Mouse (Mus musculus) splenic B cell, adult 2 months (primary cell): Measurements from ENCODE around the gene Pqlc2.
A peak's percentile ranks its signal among the peaks of the same experiment; 100 is the strongest.

Experiments
- DNase-seq: peaks from one replicate; pipeline ENCODE4 v3.0.0-alpha.2; 2011; ENCODE audit warnings: low read depth, low spot score
- H3K27me3 ChIP-seq: 2 replicates; pipeline ENCODE4 v1.6.1; 2012; ENCODE audit warnings: mild to moderate bottlenecking, low read length, moderate library complexity, mixed read lengths; ENCODE audit not compliant: control insufficient read depth, poor library complexity, insufficient read depth, severe bottlenecking
- H3K36me3 ChIP-seq: 2 replicates; pipeline ENCODE4 v1.6.1; 2012; ENCODE audit warnings: mild to moderate bottlenecking, low read length, moderate library complexity, mixed read lengths; ENCODE audit not compliant: control insufficient read depth, poor library complexity, insufficient read depth, severe bottlenecking

Pqlc2 gene

DNA sequence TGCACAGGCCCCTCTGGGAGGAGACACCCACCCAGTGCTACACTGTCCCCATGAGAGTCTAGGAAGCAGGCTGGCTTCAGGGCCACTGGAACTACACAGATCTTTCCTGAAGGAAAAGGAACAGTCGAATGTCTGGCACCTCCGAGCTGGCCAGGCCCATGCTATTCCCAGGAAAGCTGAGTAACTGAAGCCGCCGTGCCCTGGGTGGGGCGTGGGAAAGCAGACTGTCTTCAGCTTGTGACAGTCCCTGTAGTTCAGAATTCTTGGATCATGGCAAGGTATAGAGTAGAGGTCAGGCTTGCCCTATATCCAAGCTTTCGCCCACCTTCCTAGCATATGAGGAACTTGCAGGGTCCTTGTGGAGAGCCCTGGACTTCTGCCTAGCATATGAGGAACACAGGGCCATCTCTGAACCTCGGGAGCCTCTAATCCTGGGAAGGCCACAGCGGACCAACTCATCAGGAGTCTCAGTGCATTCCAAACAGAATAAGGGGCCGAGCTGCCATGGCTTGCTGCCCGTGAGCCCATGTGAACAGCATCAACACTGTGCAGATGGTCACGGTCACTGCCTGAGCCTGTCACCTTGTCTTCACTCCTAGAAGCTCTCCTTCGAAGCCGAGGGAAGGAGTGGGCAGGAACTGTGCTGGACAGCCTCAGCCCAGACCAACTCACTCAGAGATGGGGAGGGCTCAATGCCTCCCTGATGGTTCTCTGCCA, 44.6 kb downstream of the Pqlc2 start:
- no peak for DNase-seq
- peaks cover 12% of the 10 kb centered on the region for H3K36me3 ChIP-seq
- H3K27me3 ChIP-seq, result no peaks in the 10 kb centered on the region

GRCm38 (mm10) chr4:139262981-139263380, 47.5 kb downstream of the Pqlc2 start:
- DNase-seq, result no peak
- Histone ChIP-seq H3K36me3 (peaks cover 12% of the 10 kb centered on the region), H3K27me3 (no peaks in the 10 kb centered on the region)

DNA sequence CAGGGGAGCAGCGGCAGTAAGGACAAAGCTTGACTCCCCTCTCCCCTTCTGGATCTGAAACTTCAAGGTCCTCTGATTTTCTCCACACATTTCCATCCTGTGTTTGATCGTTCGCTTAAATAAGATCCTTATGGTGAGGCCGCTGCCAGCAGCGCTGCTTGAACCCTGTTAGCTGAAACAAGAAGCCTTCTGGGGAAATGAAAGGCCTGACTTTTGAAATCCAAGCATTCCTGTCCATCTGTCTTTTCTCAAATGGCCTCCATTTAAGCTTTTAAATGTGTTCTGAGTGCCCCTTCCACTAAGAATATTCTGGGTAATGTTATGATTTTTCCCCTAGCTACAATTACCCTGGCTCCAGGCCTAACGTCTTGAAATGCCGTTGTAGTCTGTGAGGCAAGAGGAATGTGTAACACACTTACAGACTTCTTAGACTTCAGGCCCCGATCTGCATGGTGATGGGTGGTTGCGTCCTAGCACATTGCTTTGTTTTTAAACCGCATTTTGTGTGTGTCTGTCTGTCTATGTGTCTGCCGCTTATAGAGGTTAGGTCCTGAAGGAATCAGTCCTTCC, 51.1 kb downstream of the Pqlc2 start:
- peaks cover 14% of the 10 kb centered on the region for H3K36me3 ChIP-seq
- H3K27me3 ChIP-seq, result no peaks in the 10 kb centered on the region
- DNase-seq, result no peak

DNA sequence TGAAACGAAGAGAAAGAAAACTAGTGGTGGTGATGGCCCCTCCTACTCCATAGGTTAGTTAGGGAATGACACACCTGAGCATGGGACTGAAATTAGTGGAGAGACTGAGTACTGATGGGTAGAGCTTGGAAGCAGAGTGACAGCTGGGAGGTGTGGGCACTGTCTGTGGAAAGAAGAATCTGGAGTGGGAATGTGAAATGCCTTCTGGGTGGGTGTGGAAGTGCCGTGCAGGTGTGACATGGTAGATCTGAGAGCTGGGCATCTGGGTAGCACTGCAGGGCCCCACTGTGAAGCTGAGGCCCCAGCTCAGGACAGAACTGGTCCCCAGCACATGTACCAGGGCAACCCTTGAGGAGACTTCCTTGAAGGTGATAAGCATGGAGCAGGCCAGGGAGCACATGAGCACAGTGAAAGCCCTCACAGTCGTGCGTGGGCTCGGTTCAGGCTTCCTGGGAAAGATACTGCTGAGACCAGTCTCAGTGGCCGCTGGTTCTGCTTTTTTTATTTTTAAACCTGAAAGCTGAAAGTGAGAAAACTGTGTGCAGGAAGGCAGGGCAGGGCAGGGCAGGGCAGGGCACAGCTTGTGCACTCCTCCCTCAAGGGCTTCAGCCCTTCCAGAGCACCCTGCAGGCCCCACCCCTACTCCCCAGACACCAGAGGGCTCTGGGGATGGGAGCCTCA, 51.7 kb downstream of the Pqlc2 start:
- DNase-seq, result peak; percentile 62
- H3K27me3 ChIP-seq, result no peaks in the 10 kb centered on the region
- H3K36me3 ChIP-seq, result peaks cover 12% of the 10 kb centered on the region

GRCm38 (mm10) chr4:139256708-139257107, 53.8 kb downstream of the Pqlc2 start:
- no peak for DNase-seq
- Histone ChIP-seq H3K27me3 (no peaks in the 10 kb centered on the region), H3K36me3 (peaks cover 2% of the 10 kb centered on the region)

DNA sequence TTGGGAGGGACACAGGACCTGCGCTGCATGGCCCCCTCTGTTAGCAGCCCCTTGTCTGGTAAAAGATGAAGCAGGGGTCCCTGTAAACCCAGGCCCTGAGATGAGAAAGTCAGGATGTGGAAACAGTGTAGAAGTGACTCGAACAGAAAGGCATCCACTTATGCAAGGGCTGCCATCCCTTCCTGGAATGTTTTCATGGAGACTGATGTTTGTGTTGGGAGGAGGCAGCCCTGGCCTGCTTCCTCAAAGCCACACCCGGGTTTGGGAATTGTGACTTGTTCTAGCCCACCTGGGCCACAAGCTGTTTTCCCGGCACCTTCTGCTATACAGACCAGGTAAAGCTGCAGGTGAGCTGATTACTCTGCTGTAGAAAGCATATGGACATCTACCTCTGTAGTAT, 54.4 kb downstream of the Pqlc2 start:
- no peak for DNase-seq
- H3K27me3 ChIP-seq, result no peaks in the 10 kb centered on the region
- H3K36me3 ChIP-seq, result peaks cover 2% of the 10 kb centered on the region

DNA sequence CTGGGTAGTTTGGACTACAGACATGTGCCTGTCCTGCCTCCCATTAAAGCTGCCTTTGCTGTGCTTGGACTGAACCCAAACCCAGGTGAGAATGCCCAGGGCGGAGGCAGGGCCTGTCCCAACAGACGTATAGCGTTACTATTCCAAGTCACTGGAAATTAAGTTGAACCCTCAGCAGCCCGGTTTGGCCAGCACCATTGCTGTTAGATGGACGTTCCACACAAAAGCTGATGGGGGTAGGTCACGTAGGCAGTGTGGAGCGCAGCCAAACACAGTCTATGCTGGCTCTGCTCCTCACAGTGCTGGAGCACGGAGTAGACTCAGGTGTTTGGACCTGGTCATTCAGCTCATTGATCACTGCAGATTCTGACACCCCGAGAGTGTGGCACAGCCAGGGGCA, 57.3 kb downstream of the Pqlc2 start:
- DNase-seq, result no peak
- Histone ChIP-seq H3K36me3 (peaks cover 2% of the 10 kb centered on the region), H3K27me3 (no peaks in the 10 kb centered on the region)

GRCm38 (mm10) chr4:139252051-139252760, 58.3 kb downstream of the Pqlc2 start:
- peak; percentile 84 for DNase-seq
- no peaks in the 10 kb centered on the region for H3K27me3 ChIP-seq
- H3K36me3 ChIP-seq, result no peaks in the 10 kb centered on the region; the same call in 1 of the 2 replicates

DNA sequence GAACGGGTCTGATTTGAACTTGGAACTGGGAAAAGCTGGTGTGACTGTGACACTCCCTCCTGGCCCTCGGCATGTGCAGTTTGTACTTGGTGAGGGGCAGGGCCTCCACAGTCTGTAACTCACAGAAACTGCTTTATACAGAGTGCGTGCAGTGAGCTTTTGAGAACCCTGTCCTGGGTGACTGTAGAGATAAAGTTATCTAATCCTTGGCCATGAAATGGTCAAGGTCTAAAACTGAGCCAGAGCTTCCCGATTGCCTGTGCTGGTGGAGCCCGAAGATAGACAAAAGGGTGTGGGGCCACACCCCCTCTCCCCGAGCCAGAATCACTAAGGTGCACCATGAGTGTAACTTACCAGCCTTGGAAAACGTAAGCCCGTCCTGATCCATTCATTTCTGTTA, 59.6 kb downstream of the Pqlc2 start:
- no peaks in the 10 kb centered on the region; the same call in 1 of the 2 replicates for H3K36me3 ChIP-seq
- no peaks in the 10 kb centered on the region for H3K27me3 ChIP-seq
- no peak for DNase-seq

DNA sequence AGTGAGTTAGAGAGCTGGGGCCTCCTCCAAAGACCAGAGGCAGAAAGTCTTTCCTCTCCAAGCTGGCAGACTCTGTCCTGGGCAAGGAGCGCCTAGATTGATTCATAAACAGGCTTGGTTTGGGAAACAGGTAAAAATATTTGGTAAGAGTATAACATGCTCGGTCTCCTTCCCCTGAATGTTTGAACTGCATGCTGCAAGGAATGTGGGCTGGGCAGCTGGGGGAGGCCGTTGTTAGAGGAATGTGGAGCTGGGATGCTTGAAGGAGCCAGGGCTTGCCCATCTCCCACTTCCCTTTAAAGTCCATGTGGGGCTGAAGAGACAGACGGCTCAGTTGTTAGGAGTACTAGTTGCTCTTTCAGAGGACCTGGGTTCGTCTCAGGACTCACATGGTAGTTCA, 60.5 kb downstream of the Pqlc2 start:
- no peak for DNase-seq
- H3K36me3 ChIP-seq, result no peaks in the 10 kb centered on the region; the same call in 1 of the 2 replicates
- no peaks in the 10 kb centered on the region for H3K27me3 ChIP-seq

- DNase-seq, result no peak
- H3K36me3 ChIP-seq, result no peaks in the 10 kb centered on the region; the same call in 1 of the 2 replicates
Observed at GRCm38 (mm10) chr4:139248736-139249135, 61.8 kb downstream of the Pqlc2 start.

GRCm38 (mm10) chr4:139247966-139248365, 62.5 kb downstream of the Pqlc2 start:
- DNase-seq, result no peak
- Histone ChIP-seq H3K36me3 (no peaks in the 10 kb centered on the region; the same call in 1 of the 2 replicates), H3K27me3 (no peaks in the 10 kb centered on the region)

More at GRCm38 (mm10) chr4:139248736-139249135, 61.8 kb downstream of the Pqlc2 start:
- no peaks in the 10 kb centered on the region for H3K27me3 ChIP-seq

- H3K27me3 ChIP-seq, result no peaks in the 10 kb centered on the region
Observed at GRCm38 (mm10) chr4:139246130-139246877, 64.2 kb downstream of the Pqlc2 start.

GRCm38 (mm10) chr4:139245534-139245933, 65.0 kb downstream of the Pqlc2 start:
- H3K36me3 ChIP-seq, result peaks cover 1% of the 10 kb centered on the region
- no peak for DNase-seq
- no peaks in the 10 kb centered on the region for H3K27me3 ChIP-seq

More at GRCm38 (mm10) chr4:139246130-139246877, 64.2 kb downstream of the Pqlc2 start:
- H3K36me3 ChIP-seq, result peaks cover 1% of the 10 kb centered on the region
- no peak for DNase-seq
